Comparison of ENCODE assay signal across 23 mouse cellular contexts in the genomic region with DNA sequence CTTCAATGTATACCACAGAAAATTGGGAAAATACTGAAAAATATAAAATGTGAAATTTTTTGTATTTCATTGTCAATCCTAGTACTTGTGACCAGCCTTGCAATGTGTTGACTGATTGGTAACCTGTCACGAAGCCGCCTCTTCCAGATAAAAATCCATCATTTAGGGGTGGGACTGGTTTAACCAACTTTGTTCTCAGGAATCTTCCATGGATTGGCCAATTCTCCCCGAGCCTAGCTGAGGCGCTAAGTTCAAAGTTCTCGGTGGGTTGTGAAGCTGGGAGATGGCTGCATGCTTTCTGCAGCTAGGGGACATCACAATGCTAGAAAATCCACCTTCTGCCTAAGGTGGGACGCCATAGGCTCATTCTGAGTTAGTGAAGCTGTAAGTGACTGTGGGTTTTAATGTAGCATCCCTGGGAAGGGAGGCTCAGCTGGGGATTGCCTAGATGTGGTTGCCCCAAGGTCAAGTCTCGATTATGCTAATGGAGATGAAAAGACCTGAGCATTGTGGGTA. TPM values are rescaled to one million over a fixed set of nuclear protein-coding genes. Genes with fewer than 3 reads are reported as not detected.
DNase-seq lines count a peak whose midpoint lies in the region; ATAC-seq and TF ChIP-seq lines count a peak whose summit lies in the region.
"Had no signal": no experiment of that assay in that cellular context is flagged by ENCODE, and none has a peak within 500 bp of the region (broad histone marks: within the 10 kb centered on the region; RNA-seq: fewer than 3 reads in every experiment).

No protein-coding gene starts in this region.

- no peak overlapping the region for H3K9ac ChIP-seq in forebrain, embryonic 13.5 days
- no peak overlapping the region for H3K9ac ChIP-seq in hindbrain, embryonic 16.5 days (ENCODE audit: low read depth, low read length)
- H3K9ac ChIP-seq in hindbrain, embryonic 12.5 days = no peak overlapping the region
- H3K9ac ChIP-seq in CH12.LX (ENCODE audit: insufficient read depth, low read depth) = no peak overlapping the region
- H3K9ac ChIP-seq: embryonic facial prominence, embryonic 12.5 days; forebrain, embryonic 12.5 days; forebrain, embryonic 15.5 days; forebrain, postnatal 0 days had no signal

- H3K36me3 ChIP-seq in forebrain, embryonic 13.5 days (ENCODE audit: poor library complexity, severe bottlenecking) = peaks cover 14% of the 10 kb centered on the region
- peaks cover 22% of the 10 kb centered on the region for H3K36me3 ChIP-seq in forebrain, embryonic 10.5 days (replicated peaks)
- peaks cover 14% of the 10 kb centered on the region for H3K36me3 ChIP-seq in hindbrain, embryonic 16.5 days (ENCODE audit: control insufficient read depth, insufficient read depth, low read length)
- H3K36me3 ChIP-seq in hindbrain, embryonic 12.5 days = peaks cover 13% of the 10 kb centered on the region; the same call in 1 of the 2 replicates
- H3K36me3 ChIP-seq in CH12.LX (replicated peaks in 1 of 2; ENCODE audit: control insufficient read depth in 1 of 2, insufficient read depth in 1 of 2, low read length in 1 of 2) = peaks cover 6 to 22% of the 10 kb centered on the region in 2 experiments
- H3K36me3 ChIP-seq: embryonic facial prominence, embryonic 12.5 days had no signal

- H3K9me3 ChIP-seq in forebrain, embryonic 13.5 days (replicated peaks) = no peaks in the 10 kb centered on the region
- H3K9me3 ChIP-seq in forebrain, embryonic 10.5 days = no peaks in the 10 kb centered on the region
- H3K9me3 ChIP-seq in hindbrain, embryonic 16.5 days (ENCODE audit: control insufficient read depth, low read length) = no peaks in the 10 kb centered on the region
- no peaks in the 10 kb centered on the region for H3K9me3 ChIP-seq in hindbrain, embryonic 12.5 days (replicated peaks)
- no peaks in the 10 kb centered on the region for H3K9me3 ChIP-seq in CH12.LX (replicated peaks; ENCODE audit: low read length)
- H3K9me3 ChIP-seq: embryonic facial prominence, embryonic 12.5 days; forebrain, embryonic 12.5 days; forebrain, embryonic 15.5 days had no signal

- TF ChIP-seq CTCF in CH12.LX (conservative IDR thresholded peaks at IDR 0.05 in 1 of 2, IDR thresholded peaks at IDR 0.05 in 1 of 2; ENCODE audit: low read depth in 2 of 2, low read length in 2 of 2) = no peak

- TF ChIP-seq RAD21 in CH12.LX (IDR thresholded peaks at IDR 0.05; ENCODE audit: low read depth, low read length) = no peak

- H3K4me1 ChIP-seq in forebrain, embryonic 13.5 days = no peaks in the 10 kb centered on the region
- no peaks in the 10 kb centered on the region for H3K4me1 ChIP-seq in forebrain, embryonic 10.5 days
- no peaks in the 10 kb centered on the region for H3K4me1 ChIP-seq in hindbrain, embryonic 16.5 days (ENCODE audit: control insufficient read depth, insufficient read depth, low read depth, low read length)
- H3K4me1 ChIP-seq in hindbrain, embryonic 12.5 days = no peaks in the 10 kb centered on the region
- H3K4me1 ChIP-seq in CH12.LX (ENCODE audit: control insufficient read depth in 1 of 2, insufficient read depth in 2 of 2) = no peaks in the 10 kb centered on the region
- H3K4me1 ChIP-seq: embryonic facial prominence, embryonic 12.5 days; forebrain, embryonic 12.5 days; forebrain, embryonic 15.5 days had no signal

- no peak overlapping the region for H3K27ac ChIP-seq in forebrain, embryonic 13.5 days
- H3K27ac ChIP-seq in forebrain, embryonic 10.5 days = no peak overlapping the region
- H3K27ac ChIP-seq in hindbrain, embryonic 16.5 days (ENCODE audit: low read depth, low read length) = no peak overlapping the region
- H3K27ac ChIP-seq in hindbrain, embryonic 12.5 days = no peak overlapping the region
- H3K27ac ChIP-seq in CH12.LX (ENCODE audit: insufficient read depth, low read depth) = no peak overlapping the region
- H3K27ac ChIP-seq: embryonic facial prominence, embryonic 12.5 days; forebrain, embryonic 12.5 days; forebrain, embryonic 15.5 days had no signal

- no peak for TF ChIP-seq EP300 in CH12.LX (IDR thresholded peaks at IDR 0.05; ENCODE audit: low read length)

- H3K4me2 ChIP-seq in forebrain, embryonic 13.5 days = no peak overlapping the region
- no peak overlapping the region for H3K4me2 ChIP-seq in hindbrain, embryonic 16.5 days (ENCODE audit: low read length)
- H3K4me2 ChIP-seq in hindbrain, embryonic 12.5 days (replicated peaks) = no peak overlapping the region
- H3K4me2 ChIP-seq in CH12.LX (ENCODE audit: insufficient read depth, low read depth, poor library complexity, severe bottlenecking) = no peak overlapping the region
- H3K4me2 ChIP-seq: embryonic facial prominence, embryonic 12.5 days; forebrain, embryonic 12.5 days; forebrain, embryonic 15.5 days had no signal

- dilution Hi-C loops in CH12.LX (cut with MboI; ENCODE audit: extremely low pct_ligation_motif_present, extremely low pct_unique_long_range_greater_than_20kb, low sequenced_read_pairs) = no loop called here

- ATAC-seq in forebrain, embryonic 13.5 days = 0 out of 2 replicates have a peak, but pooled peaks have one; percentile 19
- peak; percentile 20; the same call in 1 of the 2 replicates for ATAC-seq in hindbrain, embryonic 16.5 days
- ATAC-seq in hindbrain, embryonic 12.5 days (ENCODE audit: low FRiP score) = no peak
- ATAC-seq: activated CD4-positive, CD25-positive, alpha-beta regulatory T cell, adult 4 months; CD4-positive, CD25-positive, alpha-beta regulatory T cell, adult 4 months; forebrain, embryonic 15.5 days; forebrain, postnatal 0 days; Patski had no signal

- H3K4me3 ChIP-seq in forebrain, embryonic 13.5 days = no peak overlapping the region
- no peak overlapping the region for H3K4me3 ChIP-seq in forebrain, embryonic 10.5 days
- H3K4me3 ChIP-seq in hindbrain, embryonic 16.5 days (ENCODE audit: low read length) = no peak overlapping the region
- no peak overlapping the region for H3K4me3 ChIP-seq in hindbrain, embryonic 12.5 days
- no peak overlapping the region for H3K4me3 ChIP-seq in CH12.LX (replicated peaks in 1 of 3; ENCODE audit: low read depth in 2 of 3, low read length in 2 of 3, poor library complexity in 1 of 3)
- H3K4me3 ChIP-seq: embryonic facial prominence, embryonic 12.5 days; forebrain, embryonic 12.5 days; forebrain, embryonic 15.5 days had no signal

- in situ Hi-C loops in CH12.LX (cut with MboI; ENCODE audit: low pct_ligation_motif_present, low pct_unique_long_range_greater_than_20kb, low sequenced_read_pairs) = no loop called here

- peak; percentile 56 for TF ChIP-seq POLR2A in CH12.LX (IDR thresholded peaks at IDR 0.05; ENCODE audit: low read depth, low read length)

- no peaks in the 10 kb centered on the region for H3K27me3 ChIP-seq in forebrain, embryonic 13.5 days
- no peaks in the 10 kb centered on the region for H3K27me3 ChIP-seq in forebrain, embryonic 10.5 days (ENCODE audit: poor library complexity, severe bottlenecking)
- H3K27me3 ChIP-seq in hindbrain, embryonic 16.5 days (replicated peaks; ENCODE audit: control insufficient read depth, insufficient read depth, low read length) = no peaks in the 10 kb centered on the region
- no peaks in the 10 kb centered on the region for H3K27me3 ChIP-seq in hindbrain, embryonic 12.5 days
- H3K27me3 ChIP-seq in CH12.LX (replicated peaks) = no peaks in the 10 kb centered on the region
- H3K27me3 ChIP-seq: embryonic facial prominence, embryonic 12.5 days; forebrain, embryonic 12.5 days; forebrain, embryonic 15.5 days; Patski had no signal

- WGBS in forebrain, embryonic 13.5 days = 87% methylated on average over 7 of the region's 7 CpGs
- 91% methylated on average over 7 of the region's 7 CpGs for WGBS in forebrain, embryonic 10.5 days
- 87% methylated on average over 7 of the region's 7 CpGs for WGBS in hindbrain, embryonic 16.5 days
- 85% methylated on average over 7 of the region's 7 CpGs for WGBS in hindbrain, embryonic 12.5 days

- no peaks in the 10 kb centered on the region for H3K79me2 ChIP-seq in CH12.LX (replicated peaks; ENCODE audit: control insufficient read depth, extremely low read depth, insufficient read depth, poor library complexity, severe bottlenecking)

- no peak for DNase-seq in forebrain, embryonic 10.5 days (ENCODE audit: extremely low spot score, low spot score)
- no peak for DNase-seq in CH12.LX (ENCODE audit: extremely low read depth)
- no peak for DNase-seq in cerebellum, postnatal 14 days
- DNase-seq: adrenal gland, adult 8-10 months; adrenal gland, postnatal 14 days; adrenal gland, postnatal 36 days; B cell, adult 2 months; cerebellum, adult 11-12 months; cerebellum, adult 2 months; cerebellum, adult 9-10 months; cerebellum, postnatal 10 days; cerebellum, postnatal 36 days; embryo, embryonic 11 days; forebrain, postnatal 0 days had no signal

TF ChIP-seq in CH12.LX, 34 proteins besides CTCF, POLR2A, EP300 and RAD21:
- TF ChIP-seq ZMIZ1 (IDR thresholded peaks at IDR 0.05; ENCODE audit: low read depth, low read length) = no peak; the same call in 1 of the 2 replicates
- peak; percentile 92 for TF ChIP-seq TBP (conservative IDR thresholded peaks at IDR 0.05; ENCODE audit: low read depth, low read length)

RNA-seq across cellular contexts. Expression of a gene that starts 9.8 kb away (rescaled TPM):
- 14.8 and 17.4 TPM in 2 replicates for polyA plus RNA-seq in forebrain, embryonic 13.5 days (2015; fragmentation: Nextera tagmentation; extraction: Ambion mirVana)
- polyA plus RNA-seq in forebrain, embryonic 10.5 days (2016; fragmentation: Nextera tagmentation; extraction: Ambion mirVana) = 29.0 and 30.5 TPM in 2 replicates
- 17.3 and 19.3 TPM in 2 replicates for polyA plus RNA-seq in hindbrain, embryonic 16.5 days (2015; fragmentation: Nextera tagmentation; extraction: Ambion mirVana)
- polyA plus RNA-seq in hindbrain, embryonic 12.5 days (2016; fragmentation: Nextera tagmentation; extraction: Ambion mirVana) = 22.2 and 23.0 TPM in 2 replicates
- 52.9 and 65.1 TPM in 2 replicates for total RNA-seq in CH12.LX (2012; rRNA removed)
- 70.3 and 72.1 TPM in 2 replicates for total RNA-seq in CH12.LX (2014; rRNA removed)
- 86.6 and 92.9 TPM in 2 replicates for polyA plus RNA-seq in CH12.LX (2012; ENCODE audit: insufficient read length, low read depth)
